Mouse (Mus musculus): ENCODE measurements around the gene Kirrel. TPM values are rescaled to one million over a fixed set of nuclear protein-coding genes. Genes with fewer than 3 reads are reported as not detected.

Kirrel gene
- total and polyA plus RNA-seq, 2 experiments from 2014 or later: 2.2 to 6.9 TPM

GRCm38 (mm10) chr3:87195041-87195440 lies 20.5 kb upstream of the Kirrel start:
- no peak for TF ChIP-seq CTCF (IDR thresholded peaks at IDR 0.05; ENCODE audit: low read depth)
- H3K27me3 ChIP-seq (ENCODE audit: insufficient read depth, low read length): no peaks in the 10 kb centered on the region
- no peaks in the 10 kb centered on the region for H3K4me1 ChIP-seq (ENCODE audit: insufficient read depth)
- H3K4me3 ChIP-seq (ENCODE audit: low read depth, low read length): no peak overlapping the region
- no peak overlapping the region for H3K27ac ChIP-seq (ENCODE audit: low read depth, low read length)
- no peak overlapping the region for H3K4me2 ChIP-seq (ENCODE audit: low read depth)
- 82% methylated on average over 4 of the region's 4 CpGs for WGBS
- no peak for ATAC-seq
- no peaks in the 10 kb centered on the region for H3K36me3 ChIP-seq (ENCODE audit: insufficient read depth)
- DNase-seq: no peak
- no peak overlapping the region for H3K9ac ChIP-seq
- no peaks in the 10 kb centered on the region for H3K9me3 ChIP-seq (ENCODE audit: low read length)

GRCm38 (mm10) chr3:87194591-87194990 lies 20.0 kb upstream of the Kirrel start:
- Histone ChIP-seq H3K9me3 (ENCODE audit: low read length) (no peaks in the 10 kb centered on the region), H3K4me2 (ENCODE audit: low read depth) (no peak overlapping the region), H3K4me1 (ENCODE audit: insufficient read depth) (no peaks in the 10 kb centered on the region), H3K9ac (no peak overlapping the region), H3K36me3 (ENCODE audit: insufficient read depth) (no peaks in the 10 kb centered on the region), H3K4me3 (ENCODE audit: low read depth, low read length) (no peak overlapping the region), H3K27me3 (ENCODE audit: insufficient read depth, low read length) (no peaks in the 10 kb centered on the region), H3K27ac (ENCODE audit: low read depth, low read length) (no peak overlapping the region)
- no peak for ATAC-seq
- 88% methylated on average over 2 of the region's 2 CpGs for WGBS
- no peak for TF ChIP-seq CTCF (IDR thresholded peaks at IDR 0.05; ENCODE audit: low read depth)
- no peak for DNase-seq

GRCm38 (mm10) chr3:87193756-87194155 lies 19.2 kb upstream of the Kirrel start:
- ATAC-seq (no peak), DNase-seq (no peak)
- 42% methylated on average over 1 of the region's 1 CpGs for WGBS

GRCm38 (mm10) chr3:87193352-87193751 lies 18.8 kb upstream of the Kirrel start:
- Histone ChIP-seq H3K9ac (no peak overlapping the region), H3K4me3 (ENCODE audit: low read depth, low read length) (no peak overlapping the region), H3K4me1 (ENCODE audit: insufficient read depth) (no peaks in the 10 kb centered on the region), H3K27ac (ENCODE audit: low read depth, low read length) (no peak overlapping the region), H3K36me3 (ENCODE audit: insufficient read depth) (no peaks in the 10 kb centered on the region), H3K4me2 (ENCODE audit: low read depth) (no peak overlapping the region), H3K27me3 (ENCODE audit: insufficient read depth, low read length) (no peaks in the 10 kb centered on the region), H3K9me3 (ENCODE audit: low read length) (no peaks in the 10 kb centered on the region)
- ATAC-seq (no peak), DNase-seq (no peak)
- TF ChIP-seq CTCF (IDR thresholded peaks at IDR 0.05; ENCODE audit: low read depth): no peak
- 66% methylated on average over 6 of the region's 6 CpGs for WGBS

More at GRCm38 (mm10) chr3:87193756-87194155, 19.2 kb upstream of the Kirrel start:
- Histone ChIP-seq H3K4me3 (ENCODE audit: low read depth, low read length) (no peak overlapping the region), H3K4me1 (ENCODE audit: insufficient read depth) (no peaks in the 10 kb centered on the region), H3K27me3 (ENCODE audit: insufficient read depth, low read length) (no peaks in the 10 kb centered on the region), H3K36me3 (ENCODE audit: insufficient read depth) (no peaks in the 10 kb centered on the region), H3K4me2 (ENCODE audit: low read depth) (no peak overlapping the region), H3K9ac (no peak overlapping the region), H3K27ac (ENCODE audit: low read depth, low read length) (no peak overlapping the region), H3K9me3 (ENCODE audit: low read length) (no peaks in the 10 kb centered on the region)
- TF ChIP-seq CTCF (IDR thresholded peaks at IDR 0.05; ENCODE audit: low read depth): no peak

- ATAC-seq: no peak
Measured at GRCm38 (mm10) chr3:87176687-87177086, 2.1 kb upstream of the Kirrel start.

GRCm38 (mm10) chr3:87175438-87175815 lies 880 bp upstream of the Kirrel start:
- H3K4me1 ChIP-seq (ENCODE audit: insufficient read depth): peaks cover 16% of the 10 kb centered on the region
- no peak for ATAC-seq
- peak overlapping the region; percentile 74 for H3K4me2 ChIP-seq (ENCODE audit: low read depth)
- no peaks in the 10 kb centered on the region for H3K27me3 ChIP-seq (ENCODE audit: insufficient read depth, low read length)
- H3K9me3 ChIP-seq (ENCODE audit: low read length): no peaks in the 10 kb centered on the region
- 58% methylated on average over 3 of the region's 3 CpGs for WGBS
- peak overlapping the region; percentile 65; the same call in 1 of the 2 replicates for H3K4me3 ChIP-seq (ENCODE audit: low read depth, low read length)
- no peaks in the 10 kb centered on the region for H3K36me3 ChIP-seq (ENCODE audit: insufficient read depth)
- H3K9ac ChIP-seq: no peak overlapping the region; the same call in 1 of the 2 replicates
- H3K27ac ChIP-seq (ENCODE audit: low read depth, low read length): peak overlapping the region; percentile 74
- peak; percentile 77 for DNase-seq
- TF ChIP-seq CTCF (IDR thresholded peaks at IDR 0.05; ENCODE audit: low read depth): peak; percentile 85

More at GRCm38 (mm10) chr3:87176687-87177086, 2.1 kb upstream of the Kirrel start:
- Histone ChIP-seq H3K4me3 (ENCODE audit: low read depth, low read length) (no peak overlapping the region), H3K27me3 (ENCODE audit: insufficient read depth, low read length) (no peaks in the 10 kb centered on the region), H3K4me2 (ENCODE audit: low read depth) (no peak overlapping the region), H3K27ac (ENCODE audit: low read depth, low read length) (no peak overlapping the region), H3K4me1 (ENCODE audit: insufficient read depth) (peaks cover 11% of the 10 kb centered on the region; the same call in 1 of the 2 replicates), H3K9ac (no peak overlapping the region), H3K36me3 (ENCODE audit: insufficient read depth) (no peaks in the 10 kb centered on the region), H3K9me3 (ENCODE audit: low read length) (no peaks in the 10 kb centered on the region)
- no peak for DNase-seq
- 80% methylated on average over 4 of the region's 4 CpGs for WGBS
- TF ChIP-seq CTCF (IDR thresholded peaks at IDR 0.05; ENCODE audit: low read depth): no peak

GRCm38 (mm10) chr3:87174769-87175437 lies 356 bp upstream of the Kirrel start:
- Histone ChIP-seq H3K4me1 (ENCODE audit: insufficient read depth) (peaks cover 16% of the 10 kb centered on the region), H3K27ac (ENCODE audit: low read depth, low read length) (peak overlapping the region; percentile 74), H3K4me2 (ENCODE audit: low read depth) (peak overlapping the region; percentile 74), H3K27me3 (ENCODE audit: insufficient read depth, low read length) (no peaks in the 10 kb centered on the region), H3K36me3 (ENCODE audit: insufficient read depth) (no peaks in the 10 kb centered on the region), H3K9ac (peak overlapping the region; percentile 63), H3K4me3 (ENCODE audit: low read depth, low read length) (peak overlapping the region; percentile 65), H3K9me3 (ENCODE audit: low read length) (no peaks in the 10 kb centered on the region)
- no peak; the same call in none of the 2 replicates for TF ChIP-seq CTCF (IDR thresholded peaks at IDR 0.05; ENCODE audit: low read depth)
- ATAC-seq (peak; percentile 1; the same call in 1 of the 2 replicates), DNase-seq (no peak)
- WGBS: 2% methylated on average over 25 of the region's 25 CpGs

Measured in forebrain, postnatal 0 days (tissue).